Mouse (Mus musculus) liver, postnatal 0 days (tissue): ENCODE results near the gene Apob.

Experiments used
- CTCF ChIP-seq: sonication (generic); IDR thresholded peaks from 2 replicates; pipeline ENCODE4 v1.5.1; 2016; ENCODE audit warnings: antibody characterized with exemption, low read depth
- EP300 ChIP-seq: IDR thresholded peaks from 2 replicates; pipeline ENCODE4 v1.6.1; 2016; ENCODE audit warnings: antibody characterized with exemption, low read depth, mild to moderate bottlenecking

- TF ChIP-seq CTCF (no peak), EP300 (no peak)
Measured at GRCm38 (mm10) chr12:8029520-8029919, 52.1 kb downstream of the Apob start.
